Mouse (Mus musculus) spleen, adult 2 months (tissue): ENCODE results near the gene L3mbtl3.

Experiments
- CTCF ChIP-seq: fragments of 200-500 bp; IDR thresholded peaks from 2 replicates; pipeline ENCODE4 v1.5.1; 2011; ENCODE audit warnings: mild to moderate bottlenecking, inconsistent platforms; ENCODE audit not compliant: insufficient read depth, insufficient read length, insufficient replicate concordance; ENCODE audit errors: extremely low read depth
- POLR2A ChIP-seq: fragments of 200-500 bp; IDR thresholded peaks from 2 replicates; pipeline ENCODE4 v1.6.1; 2011; ENCODE audit warnings: low read depth, low read length, inconsistent platforms

DNA sequence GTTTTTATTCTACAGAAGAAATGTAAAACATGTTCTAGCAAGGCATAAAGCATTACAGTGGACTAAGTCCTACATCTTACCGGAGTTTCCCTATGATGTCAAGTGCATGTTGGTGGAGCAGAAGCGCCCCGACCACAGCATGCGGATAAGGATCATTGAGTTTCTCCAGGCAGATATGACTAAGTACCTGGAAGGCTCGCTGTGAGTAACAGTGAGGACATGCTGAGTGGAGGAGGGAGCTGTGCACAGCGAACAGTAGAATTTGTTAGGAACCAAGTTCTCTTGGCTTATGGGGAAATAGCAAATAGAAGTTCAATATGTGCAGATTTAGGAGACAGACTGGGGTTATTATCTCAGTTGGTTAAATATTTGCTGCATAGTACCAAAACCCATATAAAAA is 131.3 kb downstream of the L3mbtl3 start:
- no peak for TF ChIP-seq CTCF
- no peak for TF ChIP-seq POLR2A
